Mouse (Mus musculus) CH12.LX (cell line): ENCODE results near the gene Etv1.

Experiments
- CHD1 ChIP-seq: IDR thresholded peaks from 2 replicates; pipeline ENCODE4 v1.6.1; 2012; ENCODE audit warnings: low read depth, low read length, improper control_type of control experiment, inconsistent platforms
- CTCF ChIP-seq, 2 experiments: IDR thresholded peaks in 1 of 2; conservative IDR thresholded peaks in 1 of 2; 2 replicates each; pipeline ENCODE4 v1.5.1; 2011 to 2012; ENCODE audit warnings: low read depth in 2 of 2, low read length in 2 of 2, improper control_type of control experiment in 1 of 2, inconsistent platforms in 1 of 2, mild to moderate bottlenecking in 1 of 2, moderate library complexity in 1 of 2
- ETS1 ChIP-seq: conservative IDR thresholded peaks from 2 replicates; pipeline ENCODE4 v1.6.1; 2012; ENCODE audit warnings: low read depth, mild to moderate bottlenecking, inconsistent platforms, low read length, improper control_type of control experiment, moderate library complexity
- MEF2A ChIP-seq: IDR thresholded peaks from 2 replicates; pipeline ENCODE4 v1.6.1; 2014; ENCODE audit warnings: low read depth, mild to moderate bottlenecking, inconsistent platforms, low read length, improper control_type of control experiment, borderline replicate concordance

DNA sequence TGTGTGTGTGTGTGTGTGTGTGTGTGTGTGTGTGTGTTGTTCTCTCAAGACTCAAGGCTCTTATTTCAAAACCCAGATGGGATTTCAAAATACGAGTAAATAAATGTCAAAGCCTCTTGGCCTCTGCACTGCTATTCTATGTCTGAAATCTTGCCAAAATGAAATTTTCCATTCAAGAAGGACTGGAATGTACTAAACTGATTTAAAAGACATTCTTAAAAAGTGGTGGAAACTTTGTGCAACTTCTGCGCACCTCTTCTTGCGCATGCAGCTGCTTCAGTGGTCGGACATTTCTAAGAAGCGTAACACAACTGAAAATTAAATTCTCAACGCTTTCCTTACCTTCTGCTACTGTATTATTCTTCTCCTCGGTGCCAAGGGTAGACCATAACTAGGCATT, 1.9 kb upstream of the Etv1 start:
- no peak for TF ChIP-seq CTCF (conservative IDR thresholded peaks at IDR 0.05 in 1 of 2, IDR thresholded peaks at IDR 0.05 in 1 of 2; ENCODE audit: low read depth in 2 of 2, low read length in 2 of 2)
- TF ChIP-seq MEF2A = no peak
- 0 out of 2 replicates have a peak, but pooled peaks have one; percentile 18 for TF ChIP-seq CHD1
- TF ChIP-seq ETS1 = no peak
